Mouse (Mus musculus) megakaryocyte, embryonic 14.5 days (primary cell): ENCODE data around the gene Ccdc141.

Source experiments
- FLI1 ChIP-seq: IDR thresholded peaks from 2 replicates; pipeline ENCODE4 v1.6.1; 2012; ENCODE audit warnings: low read length, inconsistent platforms, mixed read lengths
- GATA1 ChIP-seq: IDR thresholded peaks from 3 replicates; pipeline ENCODE4 v1.6.1; 2012; ENCODE audit warnings: mixed read lengths, low read length, inconsistent platforms, borderline replicate concordance

DNA sequence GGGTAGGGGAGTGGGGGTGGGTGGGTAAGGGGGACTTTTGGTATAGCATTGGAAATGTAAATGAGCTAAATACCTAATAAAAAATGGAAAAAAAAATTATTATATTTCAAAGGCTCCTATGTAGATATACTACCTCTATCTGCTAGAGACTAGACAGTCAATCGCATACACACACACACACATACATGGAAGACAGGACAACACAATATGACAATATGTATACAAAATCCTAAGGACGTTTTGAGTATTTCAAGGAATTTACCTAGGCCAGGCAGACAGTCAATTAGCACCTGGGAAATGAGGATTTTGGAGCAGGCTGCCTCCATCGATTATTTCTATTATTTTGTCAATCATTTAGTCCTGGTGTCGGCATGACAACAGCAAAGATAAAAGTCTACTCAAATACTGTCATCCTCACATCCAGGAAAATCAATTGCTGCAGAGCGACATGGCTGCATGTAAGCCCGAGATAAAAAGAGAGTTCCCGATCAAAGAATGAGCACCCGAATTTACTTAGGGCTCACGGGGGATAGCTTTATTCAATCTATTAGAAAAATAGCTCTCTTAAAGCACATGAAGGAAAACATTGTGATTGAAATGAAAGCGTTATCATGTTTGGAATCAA is 208.9 kb downstream of the Ccdc141 start:
- TF ChIP-seq GATA1 (no peak), FLI1 (no peak)
